Mouse (Mus musculus) MEL (cell line): ENCODE results near the gene Enox2. TPM values are rescaled to one million over a fixed set of nuclear protein-coding genes. Genes with fewer than 3 reads are reported as not detected.
A peak's percentile ranks its signal among the peaks of the same experiment; 100 is the strongest.

Source experiments
- DNase-seq: peaks from one replicate; pipeline ENCODE4 v3.0.0; 2011; ENCODE audit warnings: low read depth, low spot score
- H3K27ac ChIP-seq: 2 replicates; pipeline ENCODE4 v1.5.1; 2012; ENCODE audit warnings: low read depth, mild to moderate bottlenecking, control low read depth, low read length, moderate library complexity; ENCODE audit not compliant: control insufficient read depth
- H3K27me3 ChIP-seq, 2 experiments: fragments of 150-350 bp in 1 of 2; sonication (generic) in 1 of 2; 2 replicates each; pipeline ENCODE4 v1.6.1; 2012; ENCODE audit warnings: low read length in 2 of 2, mild to moderate bottlenecking in 2 of 2, improper control_type of control experiment in 1 of 2, moderate library complexity in 1 of 2; ENCODE audit not compliant: insufficient read depth in 2 of 2, control insufficient read depth in 1 of 2
- H3K36me3 ChIP-seq, 2 experiments: 2 replicates each; pipeline ENCODE4 v1.6.1; 2012 to 2014; ENCODE audit warnings: low read length in 2 of 2, improper control_type of control experiment in 1 of 2, inconsistent platforms in 1 of 2, mild to moderate bottlenecking in 1 of 2; ENCODE audit not compliant: insufficient read depth in 2 of 2, control insufficient read depth in 1 of 2
- H3K4me1 ChIP-seq, 2 experiments: fragments of 150-350 bp in 1 of 2; sonication (generic) in 1 of 2; 2 replicates each; pipeline ENCODE4 v1.6.1; 2012; ENCODE audit warnings: low read length in 2 of 2, improper control_type of control experiment in 1 of 2, mild to moderate bottlenecking in 1 of 2; ENCODE audit not compliant: insufficient read depth in 2 of 2, control insufficient read depth in 1 of 2
- H3K4me3 ChIP-seq, 2 experiments: fragments of 150-350 bp in 1 of 2; sonication (generic) in 1 of 2; 2 replicates each; pipeline ENCODE4 v1.5.1; 2012; ENCODE audit warnings: low read depth in 2 of 2, low read length in 2 of 2, mild to moderate bottlenecking in 2 of 2, moderate library complexity in 2 of 2, control low read depth in 1 of 2, improper control_type of control experiment in 1 of 2; ENCODE audit not compliant: control insufficient read depth in 1 of 2, insufficient read depth in 1 of 2
- H3K79me2 ChIP-seq: 2 replicates; pipeline ENCODE4 v1.6.1; 2012; ENCODE audit warnings: mild to moderate bottlenecking, low read length, moderate library complexity; ENCODE audit not compliant: control insufficient read depth, poor library complexity, insufficient read depth
- H3K9ac ChIP-seq: 2 replicates; pipeline ENCODE4 v1.6.1; 2012; ENCODE audit warnings: low read depth, mild to moderate bottlenecking, control low read depth, low read length, moderate library complexity; ENCODE audit not compliant: control insufficient read depth, poor library complexity, severe bottlenecking
- H3K9me3 ChIP-seq: fragments of 150-350 bp; sonication (generic); replicated peaks from 2 replicates; pipeline ENCODE4 v1.6.1; 2012; ENCODE audit warnings: mild to moderate bottlenecking, low read length, improper control_type of control experiment, moderate library complexity; ENCODE audit not compliant: insufficient read depth
- BHLHE40 ChIP-seq: IDR thresholded peaks from 2 replicates; pipeline ENCODE4 v1.6.1; 2012; ENCODE audit warnings: low read depth, mild to moderate bottlenecking, inconsistent platforms, low read length, improper control_type of control experiment, borderline replicate concordance
- CHD1 ChIP-seq: IDR thresholded peaks from 2 replicates; pipeline ENCODE4 v1.6.1; 2012; ENCODE audit warnings: low read depth, mild to moderate bottlenecking, inconsistent platforms, low read length, improper control_type of control experiment
- CTCF ChIP-seq, 3 experiments: IDR thresholded peaks in 2 of 3; conservative IDR thresholded peaks in 1 of 3; 2 replicates each; pipeline ENCODE4 v1.5.1; 2011 to 2012; ENCODE audit warnings: low read length in 3 of 3, low read depth in 2 of 3, mild to moderate bottlenecking in 2 of 3, improper control_type of control experiment in 1 of 3, inconsistent platforms in 1 of 3, mixed read lengths in 1 of 3, moderate library complexity in 1 of 3; ENCODE audit not compliant: control insufficient read depth in 1 of 3, insufficient read depth in 1 of 3, poor library complexity in 1 of 3, severe bottlenecking in 1 of 3
- E2F4 ChIP-seq: IDR thresholded peaks from 2 replicates; pipeline ENCODE4 v1.6.1; 2011; ENCODE audit warnings: low read depth, low read length, improper control_type of control experiment, borderline replicate concordance
- ELF1 ChIP-seq: IDR thresholded peaks from 2 replicates; pipeline ENCODE4 v1.6.1; 2014; ENCODE audit warnings: low read depth, mild to moderate bottlenecking, inconsistent platforms, low read length, improper control_type of control experiment, moderate library complexity
- ETS1 ChIP-seq: IDR thresholded peaks from 2 replicates; pipeline ENCODE4 v1.6.1; 2012; ENCODE audit warnings: low read depth, mild to moderate bottlenecking, inconsistent platforms, low read length, improper control_type of control experiment, moderate library complexity
- GABPA ChIP-seq: IDR thresholded peaks from 2 replicates; pipeline ENCODE4 v1.6.1; 2012; ENCODE audit warnings: low read depth, mild to moderate bottlenecking, inconsistent platforms, low read length, improper control_type of control experiment, moderate library complexity
- GATA1 ChIP-seq: IDR thresholded peaks from 2 replicates; pipeline ENCODE4 v1.6.1; 2011; ENCODE audit warnings: low read depth, low read length, improper control_type of control experiment
- MAFK ChIP-seq: IDR thresholded peaks from 2 replicates; pipeline ENCODE4 v1.6.1; 2011; ENCODE audit warnings: low read depth, mild to moderate bottlenecking, low read length, improper control_type of control experiment, borderline replicate concordance
- MAZ ChIP-seq: IDR thresholded peaks from 2 replicates; pipeline ENCODE4 v1.6.1; 2012; ENCODE audit warnings: low read depth, mild to moderate bottlenecking, inconsistent platforms, low read length, improper control_type of control experiment
- MEF2A ChIP-seq: IDR thresholded peaks from 2 replicates; pipeline ENCODE4 v1.6.1; 2014; ENCODE audit warnings: low read depth, mild to moderate bottlenecking, inconsistent platforms, low read length, improper control_type of control experiment; ENCODE audit not compliant: poor library complexity, insufficient replicate concordance, severe bottlenecking; ENCODE audit errors: extremely low read depth
- MXI1 ChIP-seq: IDR thresholded peaks from 2 replicates; pipeline ENCODE4 v1.6.1; 2011; ENCODE audit warnings: mild to moderate bottlenecking, low read depth, low read length, improper control_type of control experiment
- MYC ChIP-seq: IDR thresholded peaks from 2 replicates; pipeline ENCODE4 v1.6.1; 2011; ENCODE audit warnings: low read depth, mild to moderate bottlenecking, low read length, improper control_type of control experiment, moderate library complexity
- NELFE ChIP-seq: IDR thresholded peaks from 2 replicates; pipeline ENCODE4 v1.6.1; 2011; ENCODE audit warnings: low read depth, low read length, improper control_type of control experiment
- POLR2AphosphoS2 ChIP-seq: IDR thresholded peaks from 2 replicates; pipeline ENCODE4 v1.6.1; 2011; ENCODE audit warnings: low read length, improper control_type of control experiment
- POLR2AphosphoS5 ChIP-seq: IDR thresholded peaks from 2 replicates; pipeline ENCODE4 v1.6.1; 2012; ENCODE audit warnings: low read depth, borderline replicate concordance, mild to moderate bottlenecking, inconsistent platforms, low read length, moderate library complexity, mixed read lengths
- RAD21 ChIP-seq: IDR thresholded peaks from 2 replicates; pipeline ENCODE4 v1.6.1; 2011; ENCODE audit warnings: mild to moderate bottlenecking, low read depth, low read length, improper control_type of control experiment
- RCOR1 ChIP-seq: IDR thresholded peaks from 2 replicates; pipeline ENCODE4 v1.6.1; 2012; ENCODE audit warnings: low read depth, mild to moderate bottlenecking, inconsistent platforms, low read length, improper control_type of control experiment
- SIN3A ChIP-seq: IDR thresholded peaks from 2 replicates; pipeline ENCODE4 v1.6.1; 2012; ENCODE audit warnings: low read length, improper control_type of control experiment, inconsistent platforms
- SMC3 ChIP-seq: IDR thresholded peaks from 2 replicates; pipeline ENCODE4 v1.6.1; 2011; ENCODE audit warnings: low read depth, low read length, improper control_type of control experiment
- TAL1 ChIP-seq: IDR thresholded peaks from 2 replicates; pipeline ENCODE4 v1.6.1; 2012; ENCODE audit warnings: mild to moderate bottlenecking, inconsistent platforms, low read length, moderate library complexity, mixed read lengths
- TBP ChIP-seq: IDR thresholded peaks from 2 replicates; pipeline ENCODE4 v1.8.0; 2011; ENCODE audit warnings: low read depth, low read length, improper control_type of control experiment
- TCF12 ChIP-seq: IDR thresholded peaks from 2 replicates; pipeline ENCODE4 v1.6.1; 2014; ENCODE audit warnings: low read depth, mild to moderate bottlenecking, inconsistent platforms, low read length, improper control_type of control experiment, moderate library complexity
- UBTF ChIP-seq: IDR thresholded peaks from 2 replicates; pipeline ENCODE4 v1.6.1; 2012; ENCODE audit warnings: low read depth, mild to moderate bottlenecking, inconsistent platforms, low read length, improper control_type of control experiment, moderate library complexity, borderline replicate concordance; ENCODE audit not compliant: insufficient read depth
- USF1 ChIP-seq: IDR thresholded peaks from 2 replicates; pipeline ENCODE4 v1.6.1; 2014; ENCODE audit warnings: low read depth, mild to moderate bottlenecking, inconsistent platforms, low read length, improper control_type of control experiment, moderate library complexity
- USF2 ChIP-seq, 2 experiments: IDR thresholded peaks; 2 replicates each; pipeline ENCODE4 v1.6.1; 2011 to 2012; ENCODE audit warnings: improper control_type of control experiment in 2 of 2, low read length in 2 of 2, borderline replicate concordance in 1 of 2, inconsistent platforms in 1 of 2, low read depth in 1 of 2, mild to moderate bottlenecking in 1 of 2; ENCODE audit not compliant: insufficient read depth in 1 of 2
- ZC3H11A ChIP-seq: IDR thresholded peaks from 2 replicates; pipeline ENCODE4 v1.6.1; 2012; ENCODE audit warnings: low read depth, mild to moderate bottlenecking, inconsistent platforms, low read length, improper control_type of control experiment
- ZKSCAN1 ChIP-seq: IDR thresholded peaks from 2 replicates; pipeline ENCODE4 v1.6.1; 2012; ENCODE audit warnings: low read depth, mild to moderate bottlenecking, inconsistent platforms, low read length, improper control_type of control experiment, moderate library complexity
- ZMIZ1 ChIP-seq: IDR thresholded peaks from 2 replicates; pipeline ENCODE4 v1.6.1; 2012; ENCODE audit warnings: low read depth, mild to moderate bottlenecking, inconsistent platforms, low read length, improper control_type of control experiment, moderate library complexity
- ZNF384 ChIP-seq: IDR thresholded peaks from 2 replicates; pipeline ENCODE4 v1.6.1; 2012; ENCODE audit warnings: low read depth, mild to moderate bottlenecking, inconsistent platforms, low read length, improper control_type of control experiment
- polyA plus RNA-seq, 2 experiments: library from polyadenylated mRNA; stranded (reverse) in 1 of 2; unstranded in 1 of 2; fragments of >175 nt in 1 of 2; fragments of >200 nt in 1 of 2; gene quantifications; 2 replicates each; pipeline versions ENCODE4 v1.2.1 to v1.2.4; 2012; ENCODE audit warnings: low replicate concordance in 2 of 2, low read depth in 1 of 2; ENCODE audit not compliant: insufficient read length in 2 of 2, insufficient read depth in 1 of 2, missing spikeins in 1 of 2
- total RNA-seq: library from RNA; depleted of rRNA; stranded (reverse); fragments of 300-350 nt; gene quantifications from 2 replicates; pipeline ENCODE4 v1.2.3, GENCODE M21; 2012

Enox2 gene
- total and polyA plus RNA-seq, 3 experiments: 8.6 to 11.0 TPM; not detected in 1

DNA sequence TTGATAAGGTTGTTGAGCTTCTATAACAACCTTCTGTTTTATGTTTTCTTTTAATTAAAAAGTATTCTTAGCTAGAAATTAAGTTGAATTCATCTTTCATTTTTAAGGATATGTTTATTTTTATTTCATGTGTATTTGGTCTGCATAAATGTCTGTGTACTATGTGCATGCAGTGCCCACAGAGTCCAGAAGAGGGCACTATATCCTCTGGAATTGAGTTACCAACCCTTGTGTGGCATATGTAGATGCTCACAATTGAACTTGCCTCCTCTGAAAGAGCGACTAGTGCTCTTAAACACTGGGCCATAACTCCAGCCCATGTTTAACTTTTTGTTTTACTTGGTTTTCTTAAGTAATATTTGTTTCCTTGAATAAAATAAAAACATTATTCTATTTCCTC lies 21.4 kb upstream of the Enox2 start:
- DNase-seq: peak; percentile 52
- Histone ChIP-seq H3K4me3 (no peak overlapping the region), H3K36me3 (no peaks in the 10 kb centered on the region), H3K9me3 (no peaks in the 10 kb centered on the region)
- no peak for TF ChIP-seq TCF12
- no peak for TF ChIP-seq MAZ
- TF ChIP-seq CHD1: no peak
- TF ChIP-seq RAD21: peak; percentile 54
- TF ChIP-seq GATA1: no peak
- TF ChIP-seq USF1: no peak
- TF ChIP-seq ZMIZ1: no peak
- no peak for TF ChIP-seq TAL1
- peak; percentile 48 for TF ChIP-seq ZC3H11A
- TF ChIP-seq E2F4: no peak
- TF ChIP-seq MEF2A: no peak
- TF ChIP-seq MAFK: no peak
- peak; percentile 54 for TF ChIP-seq SMC3
- peak; percentile 24 to 54 (median 44); a peak in 5 of 6 replicates for TF ChIP-seq CTCF (IDR thresholded peaks at IDR 0.05 in 2 of 3, conservative IDR thresholded peaks at IDR 0.05 in 1 of 3; ENCODE audit: control insufficient read depth in 1 of 3, insufficient read depth in 1 of 3, low read depth in 2 of 3, low read length in 3 of 3, poor library complexity in 1 of 3, severe bottlenecking in 1 of 3)
- TF ChIP-seq, all 39 proteins: peak for 4
- no peaks in the 10 kb centered on the region for H3K79me2 ChIP-seq
- no peak overlapping the region for H3K9ac ChIP-seq
- H3K4me1 ChIP-seq: no peaks in the 10 kb centered on the region
- H3K27ac ChIP-seq: no peak overlapping the region
- no peaks in the 10 kb centered on the region for H3K27me3 ChIP-seq

GRCm38 (mm10) chrX:49306659-49307058 lies 18.6 kb upstream of the Enox2 start:
- DNase-seq: peak; percentile 44
- Histone ChIP-seq H3K4me3 (no peak overlapping the region), H3K9me3 (no peaks in the 10 kb centered on the region)
- TF ChIP-seq ZKSCAN1: no peak
- TF ChIP-seq SIN3A: no peak
- TF ChIP-seq UBTF: no peak
- no peak for TF ChIP-seq MYC
- TF ChIP-seq USF1: no peak
- no peak for TF ChIP-seq MAZ
- TF ChIP-seq POLR2AphosphoS5: no peak
- TF ChIP-seq ZNF384: peak; percentile 63
- TF ChIP-seq CHD1: no peak
- TF ChIP-seq TAL1: no peak
- no peak for TF ChIP-seq ELF1
- TF ChIP-seq RCOR1: no peak
- peak; percentile 28 to 71 (median 51); a peak in 5 of 6 replicates for TF ChIP-seq CTCF (IDR thresholded peaks at IDR 0.05 in 2 of 3, conservative IDR thresholded peaks at IDR 0.05 in 1 of 3; ENCODE audit: control insufficient read depth in 1 of 3, insufficient read depth in 1 of 3, low read depth in 2 of 3, low read length in 3 of 3, poor library complexity in 1 of 3, severe bottlenecking in 1 of 3)
- no peak for TF ChIP-seq MXI1
- peak; percentile 75 for TF ChIP-seq ZC3H11A
- TF ChIP-seq ETS1: no peak
- TF ChIP-seq USF2 (IDR thresholded peaks at IDR 0.05; ENCODE audit: borderline replicate concordance in 1 of 2, insufficient read depth in 1 of 2, low read depth in 1 of 2, low read length in 2 of 2): no peak
- TF ChIP-seq BHLHE40: no peak
- no peak for TF ChIP-seq POLR2AphosphoS2
- no peak for TF ChIP-seq GABPA
- no peak for TF ChIP-seq TBP
- TF ChIP-seq NELFE: no peak
- TF ChIP-seq E2F4: no peak
- peak; percentile 82 for TF ChIP-seq SMC3

More at GRCm38 (mm10) chrX:49306659-49307058, 18.6 kb upstream of the Enox2 start:
- Histone ChIP-seq H3K36me3 (no peaks in the 10 kb centered on the region), H3K27me3 (no peaks in the 10 kb centered on the region), H3K27ac (no peak overlapping the region), H3K4me1 (no peaks in the 10 kb centered on the region), H3K9ac (no peak overlapping the region), H3K79me2 (no peaks in the 10 kb centered on the region)
